Mouse (Mus musculus) heart, embryonic 15.5 days (tissue): ENCODE results near the gene AU018091. TPM values are rescaled to one million over a fixed set of nuclear protein-coding genes. Genes with fewer than 3 reads are reported as not detected.
A peak's percentile ranks its signal among the peaks of the same experiment; 100 is the strongest.

Experiments
- microRNA counts: library from miRNA; unstranded; fragments of <30 nt; microRNA quantifications from one replicate; lab custom pipeline; 2016
- microRNA-seq: library from miRNA; unstranded; fragments of <30 nt; microRNA quantifications from one replicate; pipeline ENCODE4, GENCODE M21; 2016
- polyA plus RNA-seq: library from polyadenylated mRNA; unstranded; fragments of >200 nt; fragmentation: Nextera tagmentation; extraction: Ambion mirVana; gene quantifications from 2 replicates; pipeline ENCODE4 v1.2.1, GENCODE M21; 2015

Gene AU018091
- polyA plus RNA-seq, 1 experiment from 2014 or later = not detected

MicroRNAs within 50 kb of the gene (microRNA counts, 519-probe panel; counts per million panel counts)
- microRNA mmu-miR-290-3p (lab: Ali Mortazavi, UCI) = 2,672 counts per million, percentile 62 among the panel's probes with 10 or more counts
- 2,110 counts per million, percentile 28 among the panel's probes with 10 or more counts for microRNA mmu-miR-290-5p (lab: Ali Mortazavi, UCI)
- 2,603 counts per million, percentile 58 among the panel's probes with 10 or more counts for microRNA mmu-miR-291a-3p (lab: Ali Mortazavi, UCI)
- not detected for microRNA mmu-miR-291a-5p (lab: Ali Mortazavi, UCI)
- microRNA mmu-miR-292-5p (lab: Ali Mortazavi, UCI) = not detected

Small RNA genes lying within 50 kb of the gene (microRNA-seq; reads per million reads assigned to microRNA genes)
- gene Mir290a (not detected), gene Mir290b (not detected), gene Mir291a (2.7 reads per million, percentile 9 among the genes with 10 or more reads in this experiment), gene Mir292 (not detected), gene Mir292b (not detected)

Other genes starting within 250 kb of the AU018091 start
- gene Nlrp12, start 80.5 kb upstream of the AU018091 start, polyA plus RNA-seq = not detected in 2 replicates
- gene Myadm, start 119.9 kb upstream of the AU018091 start, polyA plus RNA-seq = 182 and 204 TPM in 2 replicates
- 0.25 and 0.30 TPM in 2 replicates for gene Prkcg, start 120.0 kb upstream of the AU018091 start, polyA plus RNA-seq
- 0.10 and 0.44 TPM in 2 replicates for gene Cacng7, start 163.8 kb upstream of the AU018091 start, polyA plus RNA-seq
- gene Cacng8, start 221.5 kb upstream of the AU018091 start, polyA plus RNA-seq = 0.61 and 0.83 TPM in 2 replicates